Mouse (Mus musculus): ENCODE results near the gene H13. TPM values are rescaled to one million over a fixed set of nuclear protein-coding genes. Genes with fewer than 3 reads are reported as not detected.

H13 gene
- polyA plus RNA-seq, 1 experiment from 2014 or later, result 74.6 TPM

DNA sequence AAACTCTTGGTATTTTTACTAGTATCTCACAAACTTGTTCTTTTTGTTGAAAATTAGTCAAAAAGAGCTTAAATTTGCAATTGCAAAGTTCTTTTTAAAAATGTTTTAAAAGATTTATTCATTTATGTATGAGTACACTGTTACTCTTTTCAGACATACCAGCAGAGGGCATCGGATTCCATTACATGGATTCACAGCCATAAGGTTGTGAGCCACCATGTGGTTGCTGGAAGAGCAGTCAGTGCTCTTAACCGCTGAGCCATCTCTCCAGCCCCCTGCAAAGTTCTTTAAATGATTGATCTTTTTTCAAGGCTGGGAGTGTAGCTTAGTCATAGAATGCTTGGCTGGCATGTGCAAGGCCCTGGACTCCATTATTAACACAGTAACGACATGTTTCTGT is 9.0 kb downstream of the H13 start:
- Histone ChIP-seq H3K36me3 (ENCODE audit: control insufficient read depth, insufficient read depth, low read length) (peaks cover 93% of the 10 kb centered on the region), H3K4me2 (ENCODE audit: low read length) (no peak overlapping the region), H3K27ac (replicated peaks in 1 of 2; ENCODE audit: control insufficient read depth in 1 of 2, insufficient read depth in 1 of 2, low read depth in 2 of 2, low read length in 2 of 2) (no peak overlapping the region), H3K9me3 (ENCODE audit: control insufficient read depth, low read length) (no peaks in the 10 kb centered on the region), H3K27me3 (ENCODE audit: control insufficient read depth, insufficient read depth, low read length) (no peaks in the 10 kb centered on the region), H3K4me1 (ENCODE audit: control insufficient read depth in 2 of 2, insufficient read depth in 2 of 2, low read length in 2 of 2) (peaks cover 7 to 26% of the 10 kb centered on the region in 2 experiments; a peak in 3 of 4 replicates), H3K9ac (ENCODE audit: low read length) (no peak overlapping the region), H3K4me3 (ENCODE audit: control insufficient read depth in 1 of 2, insufficient read depth in 1 of 2, low read depth in 1 of 2, low read length in 2 of 2) (no peak overlapping the region)
- WGBS, result 60% methylated on average over 3 of the region's 3 CpGs
- no peak for ATAC-seq (ENCODE audit: insufficient number of reproducible peaks, insufficient read depth, low FRiP score, low read depth)

DNA sequence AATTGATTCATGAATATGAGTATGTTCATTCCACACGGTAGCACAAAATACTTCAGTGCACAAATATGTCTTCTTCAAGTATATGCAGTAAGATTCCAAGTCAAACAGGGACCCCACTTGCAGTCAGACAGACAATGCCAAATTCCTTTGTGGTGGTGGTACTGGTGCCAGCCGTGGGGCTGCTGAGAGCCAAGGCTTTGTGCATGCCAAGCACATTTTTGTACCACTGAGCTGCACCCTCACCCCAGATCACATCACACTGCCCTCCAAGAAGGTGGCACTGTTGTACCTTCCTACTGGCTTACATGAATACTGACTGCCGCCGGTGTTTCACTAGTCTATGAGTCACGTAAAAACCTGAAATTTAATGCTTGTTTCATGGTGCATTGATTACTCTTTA is 9.7 kb downstream of the H13 start:
- Histone ChIP-seq H3K9ac (ENCODE audit: low read length) (no peak overlapping the region), H3K4me1 (ENCODE audit: control insufficient read depth in 2 of 2, insufficient read depth in 2 of 2, low read length in 2 of 2) (peaks cover 6 to 24% of the 10 kb centered on the region in 2 experiments; a peak in 3 of 4 replicates), H3K4me2 (ENCODE audit: low read length) (no peak overlapping the region), H3K27me3 (ENCODE audit: control insufficient read depth, insufficient read depth, low read length) (no peaks in the 10 kb centered on the region), H3K9me3 (ENCODE audit: control insufficient read depth, low read length) (no peaks in the 10 kb centered on the region), H3K27ac (replicated peaks in 1 of 2; ENCODE audit: control insufficient read depth in 1 of 2, insufficient read depth in 1 of 2, low read depth in 2 of 2, low read length in 2 of 2) (no peak overlapping the region), H3K36me3 (ENCODE audit: control insufficient read depth, insufficient read depth, low read length) (peaks cover 96% of the 10 kb centered on the region), H3K4me3 (ENCODE audit: control insufficient read depth in 1 of 2, insufficient read depth in 1 of 2, low read depth in 1 of 2, low read length in 2 of 2) (no peak overlapping the region)
- 88% methylated on average over 5 of the region's 5 CpGs for WGBS
- ATAC-seq (ENCODE audit: insufficient number of reproducible peaks, insufficient read depth, low FRiP score, low read depth), result no peak

DNA sequence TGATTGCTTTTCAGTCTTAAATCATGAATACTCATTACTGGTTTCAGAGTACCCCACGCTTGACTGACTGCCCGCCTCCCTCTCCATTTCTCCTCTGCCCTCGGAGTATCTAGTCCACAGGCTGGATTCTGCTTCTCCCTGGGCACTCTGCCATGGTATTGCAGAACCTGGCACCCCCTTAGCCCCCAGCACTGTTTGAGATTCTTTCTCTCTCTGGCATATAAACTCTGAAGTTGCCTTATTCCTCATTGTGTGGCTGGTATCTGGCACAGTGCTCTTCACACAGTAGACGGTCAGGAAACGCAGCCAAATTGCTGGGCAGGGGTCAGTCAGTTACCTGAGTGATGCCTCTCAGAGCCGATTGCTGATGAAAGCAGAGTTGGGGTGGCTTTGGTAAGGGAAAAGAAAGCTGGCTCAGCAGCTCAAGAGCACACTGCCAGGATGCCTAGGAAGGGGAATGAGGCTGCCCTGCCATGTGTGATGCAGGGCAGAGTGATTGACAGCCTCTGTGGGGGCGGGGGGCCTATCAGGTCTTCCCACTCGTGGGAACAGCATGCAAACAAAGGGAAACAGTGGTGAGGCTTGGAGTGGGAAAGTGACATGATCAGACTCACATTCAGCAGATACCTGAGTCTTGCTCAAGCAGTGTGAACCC is 10.6 kb downstream of the H13 start:
- Histone ChIP-seq H3K4me1 (ENCODE audit: control insufficient read depth in 2 of 2, insufficient read depth in 2 of 2, low read length in 2 of 2) (peaks cover 4 to 17% of the 10 kb centered on the region in 2 experiments; a peak in 3 of 4 replicates), H3K27me3 (ENCODE audit: control insufficient read depth, insufficient read depth, low read length) (no peaks in the 10 kb centered on the region), H3K9me3 (ENCODE audit: control insufficient read depth, low read length) (no peaks in the 10 kb centered on the region), H3K27ac (replicated peaks in 1 of 2; ENCODE audit: control insufficient read depth in 1 of 2, insufficient read depth in 1 of 2, low read depth in 2 of 2, low read length in 2 of 2) (peak overlapping the region; percentile 4 to 6; a peak in 1 of 4 replicates), H3K9ac (ENCODE audit: low read length) (peak overlapping the region; percentile 30), H3K4me3 (ENCODE audit: control insufficient read depth in 1 of 2, insufficient read depth in 1 of 2, low read depth in 1 of 2, low read length in 2 of 2) (no peak overlapping the region), H3K4me2 (ENCODE audit: low read length) (no peak overlapping the region), H3K36me3 (ENCODE audit: control insufficient read depth, insufficient read depth, low read length) (peaks cover 98% of the 10 kb centered on the region)
- 76% methylated on average over 8 of the region's 8 CpGs for WGBS
- ATAC-seq (ENCODE audit: insufficient number of reproducible peaks, insufficient read depth, low FRiP score, low read depth), result no peak

DNA sequence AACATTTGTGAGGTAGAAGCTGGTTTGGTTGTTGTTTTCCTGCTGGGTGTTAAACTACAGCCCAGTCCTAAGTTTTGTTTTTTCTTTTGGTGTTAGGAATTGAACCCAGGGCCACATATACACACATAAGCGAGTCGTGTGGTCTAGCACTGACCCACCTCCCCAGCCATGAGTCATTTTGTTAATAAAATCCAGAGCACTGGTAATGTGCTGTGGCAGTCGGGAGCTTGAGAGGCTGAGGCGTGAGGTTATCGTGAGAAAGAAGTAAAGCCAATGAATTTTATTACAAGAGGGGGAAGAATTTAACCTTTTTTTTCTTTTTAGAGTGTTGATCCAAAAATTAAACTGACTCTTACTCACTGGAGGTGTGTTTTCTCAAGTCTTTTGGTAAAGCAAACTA is 13.8 kb downstream of the H13 start:
- ATAC-seq (ENCODE audit: insufficient number of reproducible peaks, insufficient read depth, low FRiP score, low read depth), result no peak
- WGBS, result 89% methylated on average over 5 of the region's 5 CpGs
- H3K36me3 ChIP-seq (ENCODE audit: control insufficient read depth, insufficient read depth, low read length), result peaks cover 98% of the 10 kb centered on the region
- H3K4me1 ChIP-seq (ENCODE audit: control insufficient read depth in 2 of 2, insufficient read depth in 2 of 2, low read length in 2 of 2), result peaks cover 4 to 13% of the 10 kb centered on the region in 2 experiments; a peak in 3 of 4 replicates
- H3K27me3 ChIP-seq (ENCODE audit: control insufficient read depth, insufficient read depth, low read length), result no peaks in the 10 kb centered on the region
- H3K4me2 ChIP-seq (ENCODE audit: low read length), result no peak overlapping the region
- H3K4me3 ChIP-seq (ENCODE audit: control insufficient read depth in 1 of 2, insufficient read depth in 1 of 2, low read depth in 1 of 2, low read length in 2 of 2), result no peak overlapping the region
- 0 out of 2 replicates have a peak, but pooled peaks cover 5% of the 10 kb centered on the region for H3K9me3 ChIP-seq (ENCODE audit: control insufficient read depth, low read length)
- no peak overlapping the region for H3K9ac ChIP-seq (ENCODE audit: low read length)
- no peak overlapping the region for H3K27ac ChIP-seq (replicated peaks in 1 of 2; ENCODE audit: control insufficient read depth in 1 of 2, insufficient read depth in 1 of 2, low read depth in 2 of 2, low read length in 2 of 2)

DNA sequence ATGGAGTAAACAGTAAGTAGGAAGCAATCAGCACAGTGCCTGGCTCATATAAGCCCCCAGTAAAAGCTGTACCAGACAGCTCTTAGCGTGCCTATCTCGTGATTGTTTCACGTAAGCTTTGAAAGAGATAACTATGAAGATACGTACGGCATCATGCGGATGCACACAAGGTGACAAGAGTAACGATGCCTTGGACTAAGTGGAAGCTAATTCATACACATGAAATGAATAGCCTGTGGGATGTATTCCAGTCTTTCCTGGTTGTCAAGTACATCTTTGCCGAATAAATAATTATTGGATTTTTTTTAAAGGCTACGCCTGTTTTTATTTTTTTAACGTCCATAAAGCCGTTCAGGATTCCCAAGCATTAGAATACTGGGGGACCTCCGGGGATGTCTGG is 17.1 kb downstream of the H13 start:
- Histone ChIP-seq H3K4me2 (ENCODE audit: low read length) (peak overlapping the region; percentile 60), H3K4me1 (ENCODE audit: control insufficient read depth in 2 of 2, insufficient read depth in 2 of 2, low read length in 2 of 2) (no peaks in the 10 kb centered on the region), H3K27me3 (ENCODE audit: control insufficient read depth, insufficient read depth, low read length) (no peaks in the 10 kb centered on the region), H3K36me3 (ENCODE audit: control insufficient read depth, insufficient read depth, low read length) (peaks cover 94% of the 10 kb centered on the region), H3K9me3 (ENCODE audit: control insufficient read depth, low read length) (0 out of 2 replicates have a peak, but pooled peaks cover 5% of the 10 kb centered on the region), H3K27ac (replicated peaks in 1 of 2; ENCODE audit: control insufficient read depth in 1 of 2, insufficient read depth in 1 of 2, low read depth in 2 of 2, low read length in 2 of 2) (peak overlapping the region; percentile 5 to 60; a peak in 3 of 4 replicates), H3K4me3 (ENCODE audit: control insufficient read depth in 1 of 2, insufficient read depth in 1 of 2, low read depth in 1 of 2, low read length in 2 of 2) (peak overlapping the region in 1 of 2 experiments; percentile 43; a peak in 2 of 4 replicates), H3K9ac (ENCODE audit: low read length) (peak overlapping the region; percentile 52)
- no peak for ATAC-seq (ENCODE audit: insufficient number of reproducible peaks, insufficient read depth, low FRiP score, low read depth)
- 63% methylated on average over 12 of the region's 12 CpGs for WGBS

DNA sequence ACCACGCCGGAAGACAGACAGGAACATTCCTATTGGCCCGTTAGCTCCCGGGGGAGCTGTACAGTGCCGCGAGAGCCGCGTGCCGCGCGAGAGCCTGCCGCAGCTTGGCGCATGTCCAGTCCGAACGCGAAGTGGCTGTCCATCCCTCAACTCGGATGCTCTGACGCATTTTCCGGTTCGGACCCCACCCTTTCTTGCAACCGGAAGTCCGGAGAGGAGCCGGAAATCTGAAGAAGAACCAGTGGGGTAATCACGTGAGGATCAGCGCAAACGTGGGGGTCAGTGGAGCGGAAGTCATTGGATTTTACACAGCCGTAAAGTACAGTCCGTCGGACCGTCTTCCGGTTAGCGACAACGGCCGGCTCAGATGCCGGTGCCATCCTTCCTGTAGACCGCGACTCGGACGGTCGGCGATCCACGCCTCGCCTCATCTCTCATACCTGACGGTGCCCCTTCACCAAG is 17.6 kb downstream of the H13 start, which contains the start of gene Mcts2:
Gene Mcts2, plus strand, starts transcription at position 230 of the 462 bp plus-strand sequence.
- 49% methylated on average over 45 of the region's 45 CpGs for WGBS
- Histone ChIP-seq H3K9me3 (ENCODE audit: control insufficient read depth, low read length) (0 out of 2 replicates have a peak, but pooled peaks cover 5% of the 10 kb centered on the region), H3K4me3 (ENCODE audit: control insufficient read depth in 1 of 2, insufficient read depth in 1 of 2, low read depth in 1 of 2, low read length in 2 of 2) (peak within 1 kb of the TSS; percentile 43 to 59), H3K27me3 (ENCODE audit: control insufficient read depth, insufficient read depth, low read length) (no peaks in the 10 kb centered on the region), H3K4me2 (ENCODE audit: low read length) (peak within 1 kb of the TSS; percentile 68), H3K27ac (replicated peaks in 1 of 2; ENCODE audit: control insufficient read depth in 1 of 2, insufficient read depth in 1 of 2, low read depth in 2 of 2, low read length in 2 of 2) (peak within 1 kb of the TSS; percentile 36 to 60), H3K36me3 (ENCODE audit: control insufficient read depth, insufficient read depth, low read length) (peaks cover 90% of the 10 kb centered on the region), H3K9ac (ENCODE audit: low read length) (peak within 1 kb of the TSS; percentile 65), H3K4me1 (ENCODE audit: control insufficient read depth in 2 of 2, insufficient read depth in 2 of 2, low read length in 2 of 2) (no peaks in the 10 kb centered on the region)
- ATAC-seq (ENCODE audit: insufficient number of reproducible peaks, insufficient read depth, low FRiP score, low read depth), result peak; percentile 93

DNA sequence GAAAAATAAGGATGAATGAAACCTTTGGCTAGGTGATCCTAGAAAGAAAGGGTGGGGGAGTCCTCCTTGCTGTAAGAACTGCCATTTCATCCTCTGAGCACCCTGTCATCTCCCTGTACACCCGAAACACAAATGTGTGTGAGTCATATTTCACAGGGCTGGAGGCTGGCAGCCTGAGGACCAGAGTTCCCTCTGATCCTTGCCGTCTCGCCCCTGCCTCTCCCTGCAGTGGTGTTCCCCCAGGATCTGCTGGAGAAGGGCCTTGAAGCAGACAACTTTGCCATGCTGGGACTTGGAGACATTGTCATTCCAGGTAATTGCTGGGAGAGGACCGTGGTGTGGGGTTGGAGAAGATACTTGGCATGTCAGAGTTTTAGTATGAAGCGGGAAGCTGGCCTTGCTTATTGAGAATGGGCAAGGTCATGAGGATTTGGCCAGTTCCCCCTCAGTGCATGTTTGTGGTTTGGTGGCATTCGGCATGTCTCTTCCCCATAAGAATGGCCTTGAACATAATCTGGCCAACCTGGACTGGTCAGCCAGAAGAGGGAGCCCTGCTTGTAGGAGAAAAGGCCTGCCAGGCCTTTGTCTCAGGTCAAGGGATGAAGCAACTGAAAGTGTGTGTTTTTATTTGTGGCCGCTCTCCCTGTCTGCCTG is 22.4 kb downstream of the H13 start:
- Histone ChIP-seq H3K27ac (replicated peaks in 1 of 2; ENCODE audit: control insufficient read depth in 1 of 2, insufficient read depth in 1 of 2, low read depth in 2 of 2, low read length in 2 of 2) (peak overlapping the region in 1 of 2 experiments; percentile 24; a peak in 1 of 4 replicates), H3K4me3 (ENCODE audit: control insufficient read depth in 1 of 2, insufficient read depth in 1 of 2, low read depth in 1 of 2, low read length in 2 of 2) (no peak overlapping the region), H3K4me2 (ENCODE audit: low read length) (no peak overlapping the region), H3K27me3 (ENCODE audit: control insufficient read depth, insufficient read depth, low read length) (no peaks in the 10 kb centered on the region), H3K9me3 (ENCODE audit: control insufficient read depth, low read length) (0 out of 2 replicates have a peak, but pooled peaks cover 4% of the 10 kb centered on the region), H3K4me1 (ENCODE audit: control insufficient read depth in 2 of 2, insufficient read depth in 2 of 2, low read length in 2 of 2) (peaks cover 4 to 11% of the 10 kb centered on the region in 2 experiments; a peak in 2 of 4 replicates), H3K36me3 (ENCODE audit: control insufficient read depth, insufficient read depth, low read length) (peaks cover 70% of the 10 kb centered on the region), H3K9ac (ENCODE audit: low read length) (peak overlapping the region; percentile 25; the same call in 1 of the 2 replicates)
- ATAC-seq (ENCODE audit: insufficient number of reproducible peaks, insufficient read depth, low FRiP score, low read depth), result no peak
- 68% methylated on average over 7 of the region's 7 CpGs for WGBS

Data from heart, embryonic 14.5 days (tissue).